Mouse (Mus musculus) CH12.LX (cell line): ENCODE results near the gene Sh3bgrl2. TPM values are rescaled to one million over a fixed set of nuclear protein-coding genes. Genes with fewer than 3 reads are reported as not detected.

Experiments
- DNase-seq: peaks from one replicate; pipeline ENCODE4 v3.0.0-alpha.2; 2013; ENCODE audit errors: extremely low read depth
- H3K27ac ChIP-seq: 2 replicates; pipeline ENCODE4 v1.5.1; 2012; ENCODE audit warnings: low read depth, mild to moderate bottlenecking, control low read depth, moderate library complexity; ENCODE audit not compliant: insufficient read depth
- H3K27me3 ChIP-seq: replicated peaks from 2 replicates; pipeline ENCODE3; 2012; ENCODE audit warnings: inconsistent platforms
- H3K36me3 ChIP-seq, 2 experiments: replicated peaks in 1 of 2; 2 replicates each; pipeline versions ENCODE3 to v1.6.1; 2012; ENCODE audit warnings: inconsistent platforms in 1 of 2, low read length in 1 of 2, mild to moderate bottlenecking in 1 of 2, mixed read lengths in 1 of 2, moderate library complexity in 1 of 2; ENCODE audit not compliant: control insufficient read depth in 1 of 2, insufficient read depth in 1 of 2
- H3K4me1 ChIP-seq, 2 experiments: 2 replicates each; pipeline ENCODE4 v1.6.1; 2012; ENCODE audit warnings: inconsistent platforms in 1 of 2, moderate library complexity in 1 of 2; ENCODE audit not compliant: insufficient read depth in 2 of 2, control insufficient read depth in 1 of 2
- H3K4me2 ChIP-seq: 2 replicates; pipeline ENCODE4 v1.6.1; 2012; ENCODE audit warnings: low read depth, mild to moderate bottlenecking, control low read depth; ENCODE audit not compliant: poor library complexity, insufficient read depth, severe bottlenecking
- H3K4me3 ChIP-seq, 3 experiments: fragments of 150-350 bp in 1 of 3; sonication (generic) in 1 of 3; replicated peaks in 1 of 3; 2 replicates each; pipeline versions ENCODE3 to v1.5.1; 2011 to 2012; ENCODE audit warnings: low read depth in 2 of 3, low read length in 2 of 3, mild to moderate bottlenecking in 2 of 3, moderate library complexity in 2 of 3, control low read depth in 1 of 3, improper control_type of control experiment in 1 of 3, inconsistent platforms in 1 of 3, mixed read lengths in 1 of 3; ENCODE audit not compliant: poor library complexity in 1 of 3
- H3K79me2 ChIP-seq: replicated peaks from 2 replicates; pipeline ENCODE4 v1.6.1; 2012; ENCODE audit warnings: mild to moderate bottlenecking, moderate library complexity; ENCODE audit not compliant: control insufficient read depth, poor library complexity, insufficient read depth, severe bottlenecking; ENCODE audit errors: extremely low read depth
- H3K9ac ChIP-seq: 2 replicates; pipeline ENCODE4 v1.6.1; 2012; ENCODE audit warnings: low read depth, mild to moderate bottlenecking, control low read depth, moderate library complexity; ENCODE audit not compliant: insufficient read depth
- H3K9me3 ChIP-seq: replicated peaks from 2 replicates; pipeline ENCODE3; 2012; ENCODE audit warnings: low read length, inconsistent platforms, mixed read lengths
- BHLHE40 ChIP-seq: IDR thresholded peaks from 2 replicates; pipeline ENCODE4 v1.6.1; 2011; ENCODE audit warnings: mild to moderate bottlenecking, low read depth, low read length, improper control_type of control experiment
- CHD1 ChIP-seq: IDR thresholded peaks from 2 replicates; pipeline ENCODE4 v1.6.1; 2012; ENCODE audit warnings: low read depth, low read length, improper control_type of control experiment, inconsistent platforms
- CHD2 ChIP-seq: IDR thresholded peaks from 2 replicates; pipeline ENCODE4 v1.6.1; 2011; ENCODE audit warnings: low read length, improper control_type of control experiment
- CTCF ChIP-seq, 2 experiments: IDR thresholded peaks in 1 of 2; conservative IDR thresholded peaks in 1 of 2; 2 replicates each; pipeline ENCODE4 v1.5.1; 2011 to 2012; ENCODE audit warnings: low read depth in 2 of 2, low read length in 2 of 2, improper control_type of control experiment in 1 of 2, inconsistent platforms in 1 of 2, mild to moderate bottlenecking in 1 of 2, moderate library complexity in 1 of 2
- E2F4 ChIP-seq: IDR thresholded peaks from 2 replicates; pipeline ENCODE4 v1.6.1; 2011; ENCODE audit warnings: low read depth, low read length, improper control_type of control experiment; ENCODE audit not compliant: insufficient replicate concordance
- ETS1 ChIP-seq: conservative IDR thresholded peaks from 2 replicates; pipeline ENCODE4 v1.6.1; 2012; ENCODE audit warnings: low read depth, mild to moderate bottlenecking, inconsistent platforms, low read length, improper control_type of control experiment, moderate library complexity
- GABPA ChIP-seq: IDR thresholded peaks from 2 replicates; pipeline ENCODE4 v1.6.1; 2012; ENCODE audit warnings: low read depth, low read length, improper control_type of control experiment, inconsistent platforms; ENCODE audit not compliant: insufficient replicate concordance
- KAT2A ChIP-seq: IDR thresholded peaks from 2 replicates; pipeline ENCODE4 v1.6.1; 2012; ENCODE audit warnings: low read length, improper control_type of control experiment, inconsistent platforms; ENCODE audit not compliant: insufficient replicate concordance
- MAFK ChIP-seq: IDR thresholded peaks from 2 replicates; pipeline ENCODE4 v1.6.1; 2011; ENCODE audit warnings: low read length, improper control_type of control experiment; ENCODE audit not compliant: insufficient replicate concordance
- MAX ChIP-seq: IDR thresholded peaks from 2 replicates; pipeline ENCODE4 v1.6.1; 2011; ENCODE audit warnings: low read length, improper control_type of control experiment
- MEF2A ChIP-seq: IDR thresholded peaks from 2 replicates; pipeline ENCODE4 v1.6.1; 2014; ENCODE audit warnings: low read depth, mild to moderate bottlenecking, inconsistent platforms, low read length, improper control_type of control experiment, borderline replicate concordance
- MXI1 ChIP-seq: IDR thresholded peaks from 2 replicates; pipeline ENCODE4 v1.6.1; 2011; ENCODE audit warnings: mild to moderate bottlenecking, low read depth, low read length, improper control_type of control experiment
- MYC ChIP-seq: IDR thresholded peaks from 2 replicates; pipeline ENCODE4 v1.6.1; 2011; ENCODE audit warnings: low read depth, mild to moderate bottlenecking, improper control_type of control experiment, low read length
- NELFE ChIP-seq: IDR thresholded peaks from 2 replicates; pipeline ENCODE4 v1.6.1; 2011; ENCODE audit warnings: low read depth, low read length, improper control_type of control experiment
- NRF1 ChIP-seq: IDR thresholded peaks from 2 replicates; pipeline ENCODE4 v1.6.1; 2014; ENCODE audit warnings: low read depth, mild to moderate bottlenecking, inconsistent platforms, low read length, improper control_type of control experiment, moderate library complexity
- POLR2AphosphoS2 ChIP-seq: IDR thresholded peaks from 2 replicates; pipeline ENCODE4 v1.6.1; 2011; ENCODE audit warnings: low read depth, low read length, improper control_type of control experiment
- RAD21 ChIP-seq: IDR thresholded peaks from 2 replicates; pipeline ENCODE4 v1.6.1; 2011; ENCODE audit warnings: low read depth, mild to moderate bottlenecking, low read length, improper control_type of control experiment, moderate library complexity
- SMC3 ChIP-seq: IDR thresholded peaks from 2 replicates; pipeline ENCODE4 v1.6.1; 2011; ENCODE audit warnings: low read depth, low read length, improper control_type of control experiment
- USF1 ChIP-seq: IDR thresholded peaks from 2 replicates; pipeline ENCODE4 v1.6.1; 2014; ENCODE audit warnings: low read depth, mild to moderate bottlenecking, inconsistent platforms, low read length, improper control_type of control experiment
- USF2 ChIP-seq: conservative IDR thresholded peaks from 2 replicates; pipeline ENCODE4 v1.6.1; 2011; ENCODE audit warnings: low read depth, low read length, improper control_type of control experiment
- ZC3H11A ChIP-seq: IDR thresholded peaks from 2 replicates; pipeline ENCODE4 v1.6.1; 2012; ENCODE audit warnings: low read depth, mild to moderate bottlenecking, inconsistent platforms, low read length, improper control_type of control experiment
- ZKSCAN1 ChIP-seq: IDR thresholded peaks from 2 replicates; pipeline ENCODE4 v1.6.1; 2012; ENCODE audit warnings: low read depth, inconsistent platforms, low read length, improper control_type of control experiment, borderline replicate concordance
- dilution Hi-C: fragments of 300-500 bp; cut with MboI; formaldehyde crosslinking; loops from 2 replicates; pipeline ENCODE4 v1.14.3; 2020; ENCODE audit warnings: low sequenced_read_pairs; ENCODE audit not compliant: extremely low pct_unique_long_range_greater_than_20kb, extremely low pct_ligation_motif_present
- in situ Hi-C: fragments of 300-500 bp; cut with MboI; formaldehyde crosslinking; loops from 3 replicates; pipeline ENCODE4 v1.14.3; 2019; ENCODE audit warnings: low sequenced_read_pairs, low pct_ligation_motif_present, low pct_unique_long_range_greater_than_20kb, mixed read lengths
- polyA plus RNA-seq: library from polyadenylated mRNA; unstranded; fragments of >175 nt; gene quantifications from 2 replicates; pipeline ENCODE4 v1.2.1, GENCODE M21; 2012; ENCODE audit warnings: low read depth; ENCODE audit not compliant: insufficient read length
- total RNA-seq, 2 experiments: library from RNA; depleted of rRNA; stranded (reverse); fragments of 300-350 nt in 1 of 2; fragments of >200 nt in 1 of 2; gene quantifications; 2 replicates each; pipeline ENCODE4 v1.2.3; 2012 to 2014

The Sh3bgrl2 gene
- total and polyA plus RNA-seq, 3 experiments, result 0.04 to 0.27 (median 0.11) TPM

DNA sequence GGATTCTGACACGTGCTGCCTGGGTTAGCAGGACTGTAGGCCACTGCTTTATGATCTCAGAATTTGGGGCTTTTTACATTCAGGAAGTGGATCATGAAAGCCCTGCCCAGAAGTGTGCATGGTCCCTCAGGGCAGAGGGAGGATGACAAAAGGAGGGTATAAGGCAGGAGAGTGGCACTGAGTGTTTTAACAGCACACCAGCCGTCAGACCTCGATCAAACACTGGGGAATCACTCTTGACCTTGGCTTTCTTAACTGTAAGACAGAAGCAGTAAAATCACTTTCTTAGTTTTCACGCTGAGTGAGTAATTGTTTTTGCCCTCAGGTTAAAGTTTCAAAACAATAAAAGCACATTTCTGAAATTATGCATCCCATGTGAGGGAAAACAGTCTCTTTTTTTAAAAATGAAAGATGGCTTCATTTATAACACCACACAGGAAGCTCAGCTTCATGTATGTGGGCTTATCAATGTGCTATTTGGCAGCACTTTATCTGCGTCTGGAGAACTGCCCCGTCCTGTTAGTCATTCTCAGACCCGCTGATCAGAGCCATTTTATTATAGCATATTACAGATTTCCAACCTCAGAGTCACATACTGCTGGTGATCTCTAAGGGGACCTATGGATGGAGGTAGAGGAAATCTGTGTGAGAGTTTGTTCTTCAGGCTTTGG, 28.0 kb downstream of the Sh3bgrl2 start:
- TF ChIP-seq KAT2A (no peak), E2F4 (no peak), CHD2 (no peak), BHLHE40 (0 out of 2 replicates have a peak, but pooled peaks have one; percentile 10), NRF1 (no peak), GABPA (no peak)
- Histone ChIP-seq H3K9ac (no peak overlapping the region), H3K9me3 (no peaks in the 10 kb centered on the region), H3K4me2 (no peak overlapping the region), H3K4me1 (peaks cover 12 to 53% of the 10 kb centered on the region in 2 experiments), H3K27me3 (no peaks in the 10 kb centered on the region), H3K4me3 (no peak overlapping the region), H3K36me3 (no peaks in the 10 kb centered on the region), H3K79me2 (no peaks in the 10 kb centered on the region), H3K27ac (no peak overlapping the region)
- dilution Hi-C loops, result no loop called here
- in situ Hi-C loops, result loop anchor here (5.0 to 10.0 kb wide), 2 partner anchors 91 to 194 kb away; no protein-coding TSS in a partner anchor
- DNase-seq, result no peak

DNA sequence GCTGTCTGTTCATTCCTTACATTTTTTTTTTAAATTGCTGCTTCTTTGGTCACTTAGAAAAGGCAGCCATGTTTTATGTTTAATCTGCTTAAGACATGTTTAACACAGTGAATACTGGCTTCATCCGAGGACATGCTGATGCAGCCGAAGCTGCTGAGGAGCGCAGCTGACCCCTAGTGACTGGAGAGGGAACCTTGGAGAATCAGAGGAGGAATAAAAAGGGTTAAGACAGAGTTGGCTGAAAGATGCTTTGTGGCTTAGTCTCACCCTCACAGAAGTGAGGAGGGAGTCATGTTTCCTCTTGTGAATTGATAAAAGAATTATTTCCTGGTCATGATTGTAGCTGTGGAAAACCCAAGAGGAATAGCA, 28.5 kb downstream of the Sh3bgrl2 start:
- Histone ChIP-seq H3K27me3 (no peaks in the 10 kb centered on the region), H3K4me2 (no peak overlapping the region), H3K9ac (no peak overlapping the region), H3K36me3 (no peaks in the 10 kb centered on the region), H3K79me2 (no peaks in the 10 kb centered on the region), H3K4me1 (peaks cover 12 to 48% of the 10 kb centered on the region in 2 experiments), H3K4me3 (no peak overlapping the region), H3K27ac (no peak overlapping the region), H3K9me3 (no peaks in the 10 kb centered on the region)
- TF ChIP-seq MYC (peak; percentile 42; the same call in 1 of the 2 replicates), MAFK (peak; percentile 73; the same call in 1 of the 2 replicates), CTCF (conservative IDR thresholded peaks at IDR 0.05 in 1 of 2, IDR thresholded peaks at IDR 0.05 in 1 of 2; ENCODE audit: low read depth in 2 of 2, low read length in 2 of 2) (peak; percentile 76 to 97; a peak in 3 of 4 replicates), POLR2AphosphoS2 (no peak), CHD1 (no peak), RAD21 (peak; percentile 99), MAX (no peak), ZC3H11A (peak; percentile 90), ZKSCAN1 (no peak), MXI1 (no peak), USF2 (no peak), SMC3 (peak; percentile 98), MEF2A (no peak), USF1 (no peak), ETS1 (no peak), NELFE (no peak; the same call in 1 of the 2 replicates)
- peak; percentile 80 for DNase-seq
- dilution Hi-C loops (no loop called here), in situ Hi-C loops (loop anchor here (5.0 to 10.0 kb wide), 2 partner anchors 92 to 194 kb away; no protein-coding TSS in a partner anchor)
